Mouse (Mus musculus) lung, postnatal 0 days (tissue): ENCODE measurements at regions not wholly inside any gene's neighbourhood (a gene's known extent, or its start where the extent isn't known, plus 50 kb on each side); places are given as distances from the start of the nearest gene placed in this dataset.

Experiments used
- CTCF ChIP-seq: IDR thresholded peaks from 2 replicates; pipeline ENCODE4 v1.5.1; 2016; ENCODE audit warnings: antibody characterized with exemption, mild to moderate bottlenecking
- EP300 ChIP-seq: IDR thresholded peaks from 2 replicates; pipeline ENCODE4 v1.6.1; 2016; ENCODE audit warnings: antibody characterized with exemption, mild to moderate bottlenecking, control low read depth

DNA sequence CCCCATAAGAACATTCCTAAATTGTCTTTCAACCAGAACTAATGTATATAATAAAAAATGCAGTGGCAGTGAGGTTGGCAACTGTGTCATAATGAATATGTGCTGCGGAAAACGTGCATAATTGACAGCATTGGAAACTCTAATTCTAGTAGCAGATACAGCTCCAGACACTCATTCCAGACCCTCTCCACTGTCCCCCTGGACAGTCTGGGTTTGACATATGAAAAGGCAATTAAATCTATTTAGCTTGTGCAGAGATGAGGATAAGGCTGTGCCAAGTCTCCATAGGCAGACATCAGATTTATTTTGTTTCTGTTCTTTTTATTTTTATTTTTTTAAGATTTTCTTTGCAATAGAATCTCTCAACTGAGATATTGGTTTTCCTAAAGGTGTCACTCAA is 392.3 kb downstream of the Lrriq3 start:
- TF ChIP-seq CTCF: no peak
- no peak for TF ChIP-seq EP300
